Mouse (Mus musculus) telencephalon, adult 2 months (tissue): ENCODE measurements around the gene Zfp330.
A peak's percentile ranks its signal among the peaks of the same experiment; 100 is the strongest.

ENCODE experiments used
- DNase-seq: peaks from one replicate; pipeline ENCODE4 v3.0.0-alpha.2; 2011; ENCODE audit warnings: low read depth, low spot score

Zfp330 gene

GRCm38 (mm10) chr8:82774093-82774422 is at the start of gene Zfp330:
Gene Zfp330, minus strand, starts transcription at chr8:82774160.
- DNase-seq: peak; percentile 90

- DNase-seq: no peak
Measured at GRCm38 (mm10) chr8:82777945-82778344, 4.0 kb upstream of the Zfp330 start.

GRCm38 (mm10) chr8:82777406-82777805 is 3.4 kb upstream of the Zfp330 start:
- DNase-seq: no peak

- DNase-seq: peak; percentile 72
Measured at GRCm38 (mm10) chr8:82774482-82774881, 522 bp upstream of the Zfp330 start.

GRCm38 (mm10) chr8:82773332-82774092 is 448 bp downstream of the Zfp330 start:
- no peak for DNase-seq

GRCm38 (mm10) chr8:82770886-82771285 is 3.1 kb downstream of the Zfp330 start:
- no peak for DNase-seq

- DNase-seq: no peak
Measured at GRCm38 (mm10) chr8:82759071-82759470, 14.9 kb downstream of the Zfp330 start.

GRCm38 (mm10) chr8:82754946-82755345 is 19.0 kb downstream of the Zfp330 start:
- no peak for DNase-seq

- no peak for DNase-seq
Measured at GRCm38 (mm10) chr8:82746617-82747016, 27.3 kb downstream of the Zfp330 start.

- peak; percentile 8 for DNase-seq
Measured at GRCm38 (mm10) chr8:82743905-82744904, 29.8 kb downstream of the Zfp330 start.
